9 mouse cellular contexts compared by ENCODE assay signal in genomic region chr5:35245555-35246273, GRCm38 (mm10). TPM values are rescaled to one million over a fixed set of nuclear protein-coding genes. Genes with fewer than 3 reads are reported as not detected.
A peak's percentile ranks its signal among the peaks of the same experiment; 100 is the strongest.
DNase-seq lines count a peak whose midpoint lies in the region; ATAC-seq and TF ChIP-seq lines count a peak whose summit lies in the region.
"Had no signal": no experiment of that assay in that cellular context is flagged by ENCODE, and none has a peak within 500 bp of the region (broad histone marks: within the 10 kb centered on the region; RNA-seq: fewer than 3 reads in every experiment).

No protein-coding gene starts in this region.

- H3K4me3 ChIP-seq in lung, embryonic 14.5 days (ENCODE audit: low read depth, low read length): no peak overlapping the region
- H3K4me3 ChIP-seq in lung, postnatal 0 days (ENCODE audit: low read depth, low read length): no peak overlapping the region
- H3K4me3 ChIP-seq in neural tube, embryonic 15.5 days (replicated peaks): no peak overlapping the region
- H3K4me3 ChIP-seq in liver, embryonic 11.5 days (ENCODE audit: low read depth, low read length): no peak overlapping the region
- H3K4me3 ChIP-seq: liver, embryonic 12.5 days had no signal

- H3K4me2 ChIP-seq in lung, embryonic 14.5 days: no peak overlapping the region
- no peak overlapping the region for H3K4me2 ChIP-seq in lung, postnatal 0 days (replicated peaks; ENCODE audit: low read depth, low read length)
- no peak overlapping the region for H3K4me2 ChIP-seq in neural tube, embryonic 15.5 days
- H3K4me2 ChIP-seq in liver, embryonic 11.5 days: no peak overlapping the region
- H3K4me2 ChIP-seq: liver, embryonic 12.5 days had no signal

- peak; percentile 52 to 68 for DNase-seq in cerebellum, postnatal 10 days
- no peak for DNase-seq in cerebellum, adult 9-11 months
- DNase-seq in lung, embryonic 14.5 days: peak; percentile 43
- no peak for DNase-seq in lung, postnatal 0 days (ENCODE audit: low spot score)
- DNase-seq in frontal cortex, adult 2 months (ENCODE audit: extremely low spot score in 1 of 2, low spot score in 1 of 2): peak; percentile 21 to 57
- DNase-seq in cerebellum, adult 9-10 months: no peak
- no peak for DNase-seq in liver, embryonic 11.5 days (ENCODE audit: low spot score)

- no peak for TF ChIP-seq CTCF in lung, embryonic 14.5 days (IDR thresholded peaks at IDR 0.05; ENCODE audit: low read depth)
- no peak for TF ChIP-seq CTCF in lung, postnatal 0 days (IDR thresholded peaks at IDR 0.05)

- 45% methylated on average over 11 of the region's 11 CpGs for WGBS in lung, embryonic 14.5 days
- 41% methylated on average over 11 of the region's 11 CpGs for WGBS in lung, postnatal 0 days
- 51% methylated on average over 11 of the region's 11 CpGs for WGBS in neural tube, embryonic 15.5 days
- WGBS in liver, embryonic 11.5 days: 54% methylated on average over 11 of the region's 11 CpGs

- no peak for ATAC-seq in lung, embryonic 14.5 days (ENCODE audit: insufficient read depth)
- no peak for ATAC-seq in lung, postnatal 0 days
- peak; percentile 76 for ATAC-seq in neural tube, embryonic 15.5 days (ENCODE audit: low FRiP score)
- ATAC-seq in liver, embryonic 11.5 days (replicated peaks; ENCODE audit: low FRiP score): no peak
- ATAC-seq: liver, embryonic 12.5 days had no signal

- no peaks in the 10 kb centered on the region for H3K9me3 ChIP-seq in lung, embryonic 14.5 days (ENCODE audit: low read depth, low read length)
- H3K9me3 ChIP-seq in lung, postnatal 0 days (ENCODE audit: low read length): 0 out of 2 replicates have a peak, but pooled peaks cover 2% of the 10 kb centered on the region
- no peaks in the 10 kb centered on the region for H3K9me3 ChIP-seq in neural tube, embryonic 15.5 days (replicated peaks)
- H3K9me3 ChIP-seq in liver, embryonic 11.5 days (ENCODE audit: control insufficient read depth, low read length): no peaks in the 10 kb centered on the region
- H3K9me3 ChIP-seq: liver, embryonic 12.5 days had no signal

- no peak for TF ChIP-seq EP300 in lung, postnatal 0 days (IDR thresholded peaks at IDR 0.05)

- H3K4me1 ChIP-seq in lung, embryonic 14.5 days (ENCODE audit: insufficient read depth): no peaks in the 10 kb centered on the region
- no peaks in the 10 kb centered on the region for H3K4me1 ChIP-seq in lung, postnatal 0 days (ENCODE audit: insufficient read depth, low read depth, low read length)
- peaks cover 20% of the 10 kb centered on the region for H3K4me1 ChIP-seq in neural tube, embryonic 15.5 days
- H3K4me1 ChIP-seq in liver, embryonic 11.5 days (replicated peaks; ENCODE audit: control insufficient read depth, insufficient read depth, low read length): no peaks in the 10 kb centered on the region
- H3K4me1 ChIP-seq: liver, embryonic 12.5 days had no signal

- no peaks in the 10 kb centered on the region for H3K27me3 ChIP-seq in lung, embryonic 14.5 days (ENCODE audit: insufficient read depth, low read length)
- no peaks in the 10 kb centered on the region for H3K27me3 ChIP-seq in lung, postnatal 0 days (replicated peaks; ENCODE audit: insufficient read depth, low read length)
- no peaks in the 10 kb centered on the region for H3K27me3 ChIP-seq in neural tube, embryonic 15.5 days (replicated peaks)
- peaks cover 3% of the 10 kb centered on the region; the same call in 1 of the 2 replicates for H3K27me3 ChIP-seq in liver, embryonic 11.5 days (replicated peaks; ENCODE audit: control insufficient read depth, insufficient read depth, low read length)

- H3K36me3 ChIP-seq in lung, embryonic 14.5 days (ENCODE audit: insufficient read depth): no peaks in the 10 kb centered on the region
- H3K36me3 ChIP-seq in lung, postnatal 0 days (ENCODE audit: insufficient read depth, low read length): no peaks in the 10 kb centered on the region
- H3K36me3 ChIP-seq in neural tube, embryonic 15.5 days: no peaks in the 10 kb centered on the region
- H3K36me3 ChIP-seq in liver, embryonic 11.5 days (ENCODE audit: control insufficient read depth, insufficient read depth, low read length): no peaks in the 10 kb centered on the region
- H3K36me3 ChIP-seq: liver, embryonic 12.5 days had no signal

- no peak overlapping the region for H3K27ac ChIP-seq in lung, embryonic 14.5 days (ENCODE audit: low read depth)
- no peak overlapping the region for H3K27ac ChIP-seq in lung, postnatal 0 days (ENCODE audit: low read length)
- H3K27ac ChIP-seq in neural tube, embryonic 15.5 days (replicated peaks): 0 out of 2 replicates have a peak overlapping the region, but pooled peaks have one; percentile 23
- H3K27ac ChIP-seq in liver, embryonic 11.5 days (ENCODE audit: low read depth, low read length): no peak overlapping the region
- H3K27ac ChIP-seq: liver, embryonic 12.5 days had no signal

- H3K9ac ChIP-seq in lung, embryonic 14.5 days: no peak overlapping the region
- no peak overlapping the region for H3K9ac ChIP-seq in lung, postnatal 0 days (replicated peaks; ENCODE audit: low read depth)
- no peak overlapping the region for H3K9ac ChIP-seq in neural tube, embryonic 15.5 days (replicated peaks)
- no peak overlapping the region for H3K9ac ChIP-seq in liver, embryonic 11.5 days (ENCODE audit: low read depth, low read length)
- H3K9ac ChIP-seq: liver, embryonic 12.5 days had no signal

RNA-seq across cellular contexts. Expression of gene Adra2c, which starts 32.4 kb away (rescaled TPM):
- not detected in 2 replicates for polyA plus RNA-seq in lung, embryonic 14.5 days (2014; fragmentation: Nextera tagmentation; extraction: Ambion mirVana)
- not detected in 2 replicates for polyA plus RNA-seq in lung, postnatal 0 days (2015; fragmentation: Nextera tagmentation; extraction: Ambion mirVana)
- polyA plus RNA-seq in frontal cortex, adult 2 months (2012; rRNA removed): 10.8 and 11.1 TPM in 2 replicates
- 0.68 and 1.0 TPM in 2 replicates for polyA plus RNA-seq in neural tube, embryonic 15.5 days (2015; fragmentation: Nextera tagmentation; extraction: Ambion mirVana)
- 0.05 TPM in 1 of 2 replicates, not detected in the other for polyA plus RNA-seq in liver, embryonic 11.5 days (2014; fragmentation: Nextera tagmentation; extraction: Ambion mirVana)

Comparison
In these comparisons a context has a peak if more than half of its experiments do, and no peak if none do; other contexts are left out.
1. DNase-seq: peak in cerebellum, postnatal 10 days (2 of 2), lung, embryonic 14.5 days (single experiment) and frontal cortex, adult 2 months (2 of 2); none in cerebellum, adult 9-11 months (single experiment), lung, postnatal 0 days (single experiment), cerebellum, adult 9-10 months (single experiment) and liver, embryonic 11.5 days (single experiment).